Mouse (Mus musculus) neural tube, embryonic 13.5 days (tissue): Measurements from ENCODE around the gene Cd8a. TPM values are rescaled to one million over a fixed set of nuclear protein-coding genes. Genes with fewer than 3 reads are reported as not detected.

Source experiments
- ATAC-seq: fragments of 200-750 bp; cut with Nextera tagmentation; 2 replicates; pipeline ENCODE4 v1.8.0; 2017; ENCODE audit warnings: low read depth, mild to moderate bottlenecking, moderate TSS enrichment, moderate library complexity
- H3K27ac ChIP-seq: fragments of 300-500 bp; sonication (generic); replicated peaks from 2 replicates; pipeline ENCODE4 v1.5.1; 2015; ENCODE audit warnings: moderate library complexity, mild to moderate bottlenecking, inconsistent platforms
- H3K27me3 ChIP-seq: fragments of 300-500 bp; sonication (generic); 2 replicates; pipeline ENCODE4 v1.6.1; 2015; ENCODE audit warnings: mild to moderate bottlenecking, inconsistent platforms
- H3K36me3 ChIP-seq: fragments of 300-500 bp; sonication (generic); 2 replicates; pipeline ENCODE4 v1.6.1; 2015; ENCODE audit warnings: mild to moderate bottlenecking, inconsistent platforms
- H3K4me1 ChIP-seq: fragments of 300-500 bp; sonication (generic); replicated peaks from 2 replicates; pipeline ENCODE4 v1.6.1; 2015; ENCODE audit warnings: inconsistent platforms
- H3K4me2 ChIP-seq: fragments of 300-500 bp; sonication (generic); 2 replicates; pipeline ENCODE4 v1.6.1; 2015; ENCODE audit warnings: inconsistent platforms, mild to moderate bottlenecking, moderate library complexity
- H3K4me3 ChIP-seq: fragments of 300-500 bp; sonication (generic); 2 replicates; pipeline ENCODE4 v1.5.1; 2015; ENCODE audit warnings: mild to moderate bottlenecking, inconsistent platforms
- H3K9ac ChIP-seq: fragments of 300-500 bp; sonication (generic); 2 replicates; pipeline ENCODE4 v1.6.1; 2015; ENCODE audit warnings: moderate library complexity, mild to moderate bottlenecking, inconsistent platforms
- H3K9me3 ChIP-seq: fragments of 300-500 bp; sonication (generic); 2 replicates; pipeline ENCODE4 v1.6.1; 2016; ENCODE audit warnings: inconsistent platforms
- WGBS: fragments of 180-500 bp; shearing (Covaris S2); methylation state at CpG from one replicate; pipeline ENCODE4 v1.1.7; 2015; 5-methylcytosine and 5-hydroxymethylcytosine counted together
- polyA plus RNA-seq: library from polyadenylated mRNA; unstranded; fragments of >200 nt; fragmentation: Nextera tagmentation; extraction: Ambion mirVana; gene quantifications from 2 replicates; pipeline ENCODE4 v1.2.1, GENCODE M21; 2015

Gene Cd8a
- polyA plus RNA-seq, 1 experiment from 2014 or later = not detected

GRCm38 (mm10) chr6:71348006-71348405, 25.2 kb upstream of the Cd8a start:
- no peak overlapping the region for H3K27ac ChIP-seq
- H3K9me3 ChIP-seq = no peaks in the 10 kb centered on the region; the same call in 1 of the 2 replicates
- no peak overlapping the region for H3K4me3 ChIP-seq
- no peak overlapping the region for H3K4me2 ChIP-seq
- H3K9ac ChIP-seq = no peak overlapping the region
- H3K4me1 ChIP-seq = no peaks in the 10 kb centered on the region
- WGBS = 93% methylated on average over 9 of the region's 9 CpGs
- no peaks in the 10 kb centered on the region for H3K36me3 ChIP-seq
- H3K27me3 ChIP-seq = no peaks in the 10 kb centered on the region
- ATAC-seq = no peak

GRCm38 (mm10) chr6:71351201-71351600, 22.0 kb upstream of the Cd8a start:
- no peaks in the 10 kb centered on the region for H3K27me3 ChIP-seq
- no peak overlapping the region for H3K4me3 ChIP-seq
- ATAC-seq = no peak
- no peak overlapping the region for H3K9ac ChIP-seq
- H3K27ac ChIP-seq = no peak overlapping the region
- no peaks in the 10 kb centered on the region; the same call in 1 of the 2 replicates for H3K9me3 ChIP-seq
- no peaks in the 10 kb centered on the region for H3K4me1 ChIP-seq
- H3K4me2 ChIP-seq = no peak overlapping the region
- 94% methylated on average over 3 of the region's 3 CpGs for WGBS
- H3K36me3 ChIP-seq = no peaks in the 10 kb centered on the region

DNA sequence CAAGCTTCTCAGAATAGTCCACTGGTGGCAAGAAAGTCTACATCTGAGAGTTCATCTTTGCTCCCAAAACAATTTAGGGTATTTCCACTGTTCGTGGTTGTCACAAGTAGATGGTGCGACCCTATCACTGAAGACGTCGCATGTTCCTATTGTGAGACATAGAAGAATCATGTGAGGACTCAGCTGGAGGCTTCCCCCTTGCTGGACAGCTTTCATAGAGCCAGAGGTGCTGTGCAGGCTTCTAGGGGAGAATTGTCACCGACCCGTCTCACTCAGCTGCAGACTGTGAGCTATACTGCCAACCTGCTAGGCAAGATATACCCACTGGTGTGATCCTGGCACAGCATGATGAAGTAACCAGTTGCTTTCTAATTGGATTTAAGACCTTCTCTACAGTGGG, 21.0 kb upstream of the Cd8a start:
- Histone ChIP-seq H3K9ac (no peak overlapping the region), H3K27ac (no peak overlapping the region), H3K4me2 (no peak overlapping the region), H3K36me3 (no peaks in the 10 kb centered on the region), H3K4me3 (no peak overlapping the region), H3K4me1 (no peaks in the 10 kb centered on the region), H3K9me3 (no peaks in the 10 kb centered on the region; the same call in 1 of the 2 replicates), H3K27me3 (no peaks in the 10 kb centered on the region)
- ATAC-seq = no peak
- 92% methylated on average over 6 of the region's 6 CpGs for WGBS

GRCm38 (mm10) chr6:71352866-71353427, 20.3 kb upstream of the Cd8a start:
- H3K4me2 ChIP-seq = no peak overlapping the region
- H3K27ac ChIP-seq = no peak overlapping the region
- H3K36me3 ChIP-seq = no peaks in the 10 kb centered on the region
- WGBS = 85% methylated on average over 10 of the region's 10 CpGs
- no peak for ATAC-seq
- no peaks in the 10 kb centered on the region for H3K4me1 ChIP-seq
- no peak overlapping the region for H3K9ac ChIP-seq
- H3K27me3 ChIP-seq = no peaks in the 10 kb centered on the region
- H3K4me3 ChIP-seq = no peak overlapping the region
- no peaks in the 10 kb centered on the region; the same call in 1 of the 2 replicates for H3K9me3 ChIP-seq

- no peak overlapping the region for H3K4me2 ChIP-seq
- no peaks in the 10 kb centered on the region for H3K27me3 ChIP-seq
- ATAC-seq = no peak
- H3K36me3 ChIP-seq = no peaks in the 10 kb centered on the region
- H3K9ac ChIP-seq = no peak overlapping the region
- no peak overlapping the region for H3K4me3 ChIP-seq
- H3K27ac ChIP-seq = no peak overlapping the region
- WGBS = 86% methylated on average over 2 of the region's 2 CpGs
- H3K9me3 ChIP-seq = no peaks in the 10 kb centered on the region
- no peaks in the 10 kb centered on the region for H3K4me1 ChIP-seq
Measured at GRCm38 (mm10) chr6:71353722-71354121, 19.5 kb upstream of the Cd8a start.

- 85% methylated on average over 7 of the region's 7 CpGs for WGBS
- Histone ChIP-seq H3K4me2 (no peak overlapping the region), H3K27ac (no peak overlapping the region), H3K27me3 (no peaks in the 10 kb centered on the region), H3K4me1 (no peaks in the 10 kb centered on the region), H3K9me3 (no peaks in the 10 kb centered on the region), H3K9ac (no peak overlapping the region), H3K4me3 (no peak overlapping the region), H3K36me3 (no peaks in the 10 kb centered on the region)
- no peak for ATAC-seq
Measured at GRCm38 (mm10) chr6:71357493-71357892, 15.7 kb upstream of the Cd8a start.

GRCm38 (mm10) chr6:71360221-71360620, 13.0 kb upstream of the Cd8a start:
- no peaks in the 10 kb centered on the region for H3K36me3 ChIP-seq
- ATAC-seq = no peak
- 86% methylated on average over 4 of the region's 4 CpGs for WGBS

DNA sequence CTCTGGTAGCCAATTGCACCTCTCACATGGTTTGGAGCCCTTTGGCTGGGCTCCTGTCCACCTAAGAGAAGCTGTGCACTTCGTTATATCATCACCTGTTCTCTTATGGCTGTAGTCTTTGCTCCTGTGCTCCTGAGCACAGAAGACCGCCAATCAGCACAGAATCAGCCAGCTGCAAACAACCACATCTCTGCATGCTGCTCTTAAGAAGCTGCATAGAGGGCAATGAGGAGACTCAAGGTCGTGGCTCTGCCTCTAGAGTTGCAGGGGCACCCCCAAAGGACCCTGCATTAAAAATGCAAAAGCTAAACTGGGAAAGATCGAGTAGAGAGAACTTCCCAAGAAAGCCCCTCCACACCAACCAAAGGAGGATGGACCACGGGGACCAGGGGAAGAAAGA, 12.5 kb upstream of the Cd8a start:
- H3K36me3 ChIP-seq = no peaks in the 10 kb centered on the region
- 63% methylated on average over 5 of the region's 5 CpGs for WGBS
- no peak overlapping the region for H3K27ac ChIP-seq
- H3K4me1 ChIP-seq = no peaks in the 10 kb centered on the region
- H3K9ac ChIP-seq = no peak overlapping the region
- no peak for ATAC-seq
- H3K27me3 ChIP-seq = no peaks in the 10 kb centered on the region
- no peaks in the 10 kb centered on the region for H3K9me3 ChIP-seq
- H3K4me3 ChIP-seq = no peak overlapping the region
- no peak overlapping the region for H3K4me2 ChIP-seq

More at GRCm38 (mm10) chr6:71360221-71360620, 13.0 kb upstream of the Cd8a start:
- Histone ChIP-seq H3K4me3 (no peak overlapping the region), H3K9ac (no peak overlapping the region), H3K27ac (no peak overlapping the region), H3K4me1 (no peaks in the 10 kb centered on the region), H3K27me3 (no peaks in the 10 kb centered on the region), H3K4me2 (no peak overlapping the region), H3K9me3 (no peaks in the 10 kb centered on the region)

DNA sequence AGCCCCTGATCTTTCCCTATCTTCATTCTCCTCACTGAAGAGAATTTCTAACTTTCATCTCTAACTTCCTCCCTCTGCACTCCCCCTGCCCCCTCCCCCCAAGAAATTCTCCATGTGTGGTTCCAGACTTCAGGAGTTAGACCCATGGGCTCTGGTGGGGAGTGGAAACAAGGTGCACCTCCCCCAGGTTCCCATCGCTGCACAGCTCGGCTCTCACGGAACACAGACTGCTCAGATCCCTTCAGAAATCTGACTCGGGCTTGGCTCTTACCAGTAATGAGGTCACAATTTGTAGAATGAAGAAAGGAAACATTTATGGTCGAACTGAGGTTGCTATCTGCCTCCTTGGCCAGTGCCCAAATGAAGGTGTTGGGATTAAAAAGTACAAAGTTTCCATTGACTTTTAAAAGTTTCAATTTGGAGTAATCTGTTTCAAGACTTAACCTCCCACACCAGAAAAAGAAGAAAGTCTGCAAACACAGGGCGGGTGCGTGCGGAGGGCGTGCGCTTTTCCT, 12.0 kb upstream of the Cd8a start:
- H3K27me3 ChIP-seq = no peaks in the 10 kb centered on the region
- ATAC-seq = no peak
- 90% methylated on average over 10 of the region's 10 CpGs for WGBS
- no peak overlapping the region for H3K27ac ChIP-seq
- H3K9ac ChIP-seq = no peak overlapping the region
- H3K36me3 ChIP-seq = no peaks in the 10 kb centered on the region
- H3K4me1 ChIP-seq = no peaks in the 10 kb centered on the region
- no peak overlapping the region for H3K4me2 ChIP-seq
- no peak overlapping the region for H3K4me3 ChIP-seq
- no peaks in the 10 kb centered on the region for H3K9me3 ChIP-seq

DNA sequence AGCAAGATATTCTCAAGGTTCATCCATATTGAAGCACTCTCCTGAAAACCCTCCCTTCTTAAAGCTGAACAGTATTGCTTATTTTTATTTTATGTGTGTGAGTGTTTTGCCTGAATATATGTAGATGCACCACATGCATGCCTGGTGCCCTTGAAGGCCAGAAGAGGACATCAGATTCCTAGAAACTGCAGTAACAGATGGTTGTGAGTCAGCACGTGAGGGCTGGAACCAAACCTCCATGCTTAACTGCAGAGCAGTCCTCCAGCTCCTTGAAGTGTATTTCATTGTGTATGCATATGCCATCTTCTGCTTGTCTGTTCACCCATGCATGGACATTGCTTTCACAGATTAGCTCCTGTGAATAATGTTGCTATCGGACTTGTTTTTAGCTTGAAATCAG, 9.2 kb upstream of the Cd8a start:
- Histone ChIP-seq H3K27me3 (no peaks in the 10 kb centered on the region), H3K9ac (no peak overlapping the region), H3K4me1 (no peaks in the 10 kb centered on the region), H3K36me3 (no peaks in the 10 kb centered on the region), H3K9me3 (no peaks in the 10 kb centered on the region), H3K27ac (no peak overlapping the region), H3K4me2 (no peak overlapping the region), H3K4me3 (no peak overlapping the region)
- no peak for ATAC-seq
- 82% methylated on average over 2 of the region's 2 CpGs for WGBS

GRCm38 (mm10) chr6:71369416-71369815, 3.8 kb upstream of the Cd8a start:
- H3K27ac ChIP-seq = no peak overlapping the region
- H3K36me3 ChIP-seq = no peaks in the 10 kb centered on the region
- H3K9ac ChIP-seq = no peak overlapping the region
- H3K4me2 ChIP-seq = no peak overlapping the region
- H3K4me1 ChIP-seq = no peaks in the 10 kb centered on the region
- H3K9me3 ChIP-seq = no peaks in the 10 kb centered on the region
- no peak overlapping the region for H3K4me3 ChIP-seq
- no peaks in the 10 kb centered on the region for H3K27me3 ChIP-seq
- ATAC-seq = no peak
- 89% methylated on average over 6 of the region's 6 CpGs for WGBS

GRCm38 (mm10) chr6:71371085-71371605, 2.1 kb upstream of the Cd8a start:
- no peaks in the 10 kb centered on the region for H3K4me1 ChIP-seq
- WGBS = 79% methylated on average over 5 of the region's 5 CpGs
- ATAC-seq = no peak
- H3K36me3 ChIP-seq = no peaks in the 10 kb centered on the region
- no peak overlapping the region for H3K4me2 ChIP-seq
- H3K27ac ChIP-seq = no peak overlapping the region
- H3K9me3 ChIP-seq = no peaks in the 10 kb centered on the region
- H3K27me3 ChIP-seq = no peaks in the 10 kb centered on the region
- H3K9ac ChIP-seq = no peak overlapping the region
- H3K4me3 ChIP-seq = no peak overlapping the region
